Mouse (Mus musculus) midbrain, postnatal 0 days (tissue): ENCODE data around the gene Luc7l3. TPM values are rescaled to one million over a fixed set of nuclear protein-coding genes. Genes with fewer than 3 reads are reported as not detected.

Experiments used
- ATAC-seq: fragments of 200-750 bp; cut with Nextera tagmentation; 2 replicates; pipeline ENCODE4 v1.8.0; 2017; ENCODE audit warnings: moderate number of reproducible peaks, mild to moderate bottlenecking, moderate TSS enrichment, moderate library complexity; ENCODE audit not compliant: low FRiP score
- DNase-seq: peaks from one replicate; pipeline ENCODE4 v3.0.0-alpha.2; 2015; ENCODE audit warnings: low spot score
- H3K27ac ChIP-seq: fragments of 300-500 bp; sonication (generic); 2 replicates; pipeline ENCODE4 v1.5.1; 2014; ENCODE audit warnings: low read depth, mild to moderate bottlenecking, low read length, mixed read lengths
- H3K27me3 ChIP-seq: fragments of 300-500 bp; sonication (generic); 2 replicates; pipeline ENCODE4 v1.6.1; 2014; ENCODE audit warnings: low read length, control low read depth, mixed read lengths; ENCODE audit not compliant: insufficient read depth
- H3K36me3 ChIP-seq: fragments of 300-500 bp; sonication (generic); 2 replicates; pipeline ENCODE4 v1.6.1; 2014; ENCODE audit warnings: low read length, control low read depth, mixed read lengths; ENCODE audit not compliant: insufficient read depth
- H3K4me1 ChIP-seq: fragments of 300-500 bp; sonication (generic); 2 replicates; pipeline ENCODE4 v1.6.1; 2014; ENCODE audit warnings: mild to moderate bottlenecking, control low read depth, antibody characterized with exemption, low read length, mixed read lengths; ENCODE audit not compliant: insufficient read depth
- H3K4me2 ChIP-seq: fragments of 300-500 bp; sonication (generic); 2 replicates; pipeline ENCODE4 v1.6.1; 2014; ENCODE audit warnings: low read depth, mild to moderate bottlenecking, low read length, mixed read lengths; ENCODE audit not compliant: poor library complexity, severe bottlenecking
- H3K4me3 ChIP-seq: fragments of 300-500 bp; sonication (generic); 2 replicates; pipeline ENCODE4 v1.5.1; 2014; ENCODE audit warnings: low read depth, mild to moderate bottlenecking, low read length, moderate library complexity
- H3K9ac ChIP-seq: fragments of 300-500 bp; sonication (generic); replicated peaks from 2 replicates; pipeline ENCODE4 v1.6.1; 2014; ENCODE audit warnings: mild to moderate bottlenecking, low read length, moderate library complexity, mixed read lengths; ENCODE audit not compliant: poor library complexity, severe bottlenecking
- H3K9me3 ChIP-seq: fragments of 300-500 bp; sonication (generic); 2 replicates; pipeline ENCODE4 v1.6.1; 2016; ENCODE audit warnings: low read length, control low read depth
- CTCF ChIP-seq: IDR thresholded peaks from 2 replicates; pipeline ENCODE4 v1.5.1; 2016; ENCODE audit warnings: antibody characterized with exemption, mild to moderate bottlenecking
- WGBS: fragments of 180-500 bp; shearing (Covaris S2); extraction: QIAGEN DNeasy Blood & Tissue Kit; methylation state at CpG from one replicate; pipeline ENCODE4 v1.1.7; 2014; 5-methylcytosine and 5-hydroxymethylcytosine counted together
- polyA plus RNA-seq: library from polyadenylated mRNA; unstranded; fragments of >200 nt; fragmentation: Nextera tagmentation; extraction: Ambion mirVana; gene quantifications from 2 replicates; pipeline ENCODE4 v1.2.1, GENCODE M21; 2015
- total RNA-seq: library from RNA; depleted of rRNA; stranded (reverse); fragments of >200 nt; gene quantifications from 2 replicates; pipeline ENCODE4 v1.2.3, GENCODE M21; 2014

Gene Luc7l3
- total and polyA plus RNA-seq, 2 experiments from 2014 or later = 47.5 to 124 TPM

DNA sequence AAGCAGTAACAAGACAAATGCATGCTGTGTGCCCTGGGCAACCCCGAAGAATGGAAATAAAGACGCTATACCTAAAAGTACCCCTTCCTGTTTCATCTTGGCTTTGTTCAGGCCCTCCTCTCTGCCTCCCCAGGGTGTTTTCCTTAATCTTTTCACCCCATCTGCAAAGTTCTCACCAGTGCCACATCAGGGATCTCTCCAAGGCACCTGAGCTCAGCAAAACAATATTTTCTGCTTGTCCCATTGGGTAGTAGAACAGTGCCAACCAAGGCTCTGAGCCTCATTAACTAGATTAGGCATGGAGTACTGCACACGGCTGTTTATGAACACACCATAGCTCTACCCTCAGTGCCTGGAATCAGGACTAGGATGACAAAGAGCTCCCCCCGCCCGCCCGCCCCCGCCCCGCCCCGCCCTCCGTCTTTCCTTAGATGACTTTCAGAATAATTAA lies 5.2 kb upstream of the Luc7l3 start:
- peaks cover 7% of the 10 kb centered on the region; the same call in 1 of the 2 replicates for H3K4me1 ChIP-seq
- under 1% methylated on average over 10 of the region's 10 CpGs for WGBS
- H3K27ac ChIP-seq = peak overlapping the region; percentile 97
- H3K27me3 ChIP-seq = no peaks in the 10 kb centered on the region
- peak overlapping the region; percentile 98 for H3K9ac ChIP-seq
- no peaks in the 10 kb centered on the region for H3K36me3 ChIP-seq
- H3K4me3 ChIP-seq = peak overlapping the region; percentile 85
- peak overlapping the region; percentile 78 for H3K4me2 ChIP-seq
- 0 out of 2 replicates have a peak, but pooled peaks have one; percentile 48 for ATAC-seq
- no peak for TF ChIP-seq CTCF
- peak; percentile 84 for DNase-seq
- no peaks in the 10 kb centered on the region for H3K9me3 ChIP-seq

DNA sequence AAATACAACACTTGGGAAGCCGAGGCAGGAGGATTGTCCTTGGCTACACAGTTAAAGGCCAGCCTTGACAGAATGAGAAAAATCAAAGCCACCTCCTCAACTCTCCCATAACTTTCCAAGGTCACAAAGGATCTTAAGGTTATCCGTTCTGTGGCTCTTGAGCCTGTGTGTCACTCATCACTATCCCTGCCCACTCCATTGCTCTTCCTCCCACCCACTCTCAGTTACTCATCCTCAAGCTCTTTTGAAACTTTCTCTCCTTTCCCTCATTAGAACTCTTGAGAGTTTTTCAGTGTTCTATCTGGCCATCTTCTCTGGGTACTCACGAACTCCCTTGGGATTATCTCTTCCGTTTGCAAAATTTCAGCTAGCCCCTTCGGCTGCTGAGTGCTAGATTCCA lies 2.8 kb upstream of the Luc7l3 start:
- peaks cover 7% of the 10 kb centered on the region; the same call in 1 of the 2 replicates for H3K4me1 ChIP-seq
- no peaks in the 10 kb centered on the region for H3K27me3 ChIP-seq
- no peak overlapping the region for H3K4me3 ChIP-seq
- ATAC-seq = no peak
- no peak for TF ChIP-seq CTCF
- WGBS = 96% methylated on average over 5 of the region's 5 CpGs
- DNase-seq = no peak
- no peak overlapping the region for H3K4me2 ChIP-seq
- H3K9me3 ChIP-seq = no peaks in the 10 kb centered on the region
- no peaks in the 10 kb centered on the region for H3K36me3 ChIP-seq
- H3K9ac ChIP-seq = no peak overlapping the region
- no peak overlapping the region for H3K27ac ChIP-seq

DNA sequence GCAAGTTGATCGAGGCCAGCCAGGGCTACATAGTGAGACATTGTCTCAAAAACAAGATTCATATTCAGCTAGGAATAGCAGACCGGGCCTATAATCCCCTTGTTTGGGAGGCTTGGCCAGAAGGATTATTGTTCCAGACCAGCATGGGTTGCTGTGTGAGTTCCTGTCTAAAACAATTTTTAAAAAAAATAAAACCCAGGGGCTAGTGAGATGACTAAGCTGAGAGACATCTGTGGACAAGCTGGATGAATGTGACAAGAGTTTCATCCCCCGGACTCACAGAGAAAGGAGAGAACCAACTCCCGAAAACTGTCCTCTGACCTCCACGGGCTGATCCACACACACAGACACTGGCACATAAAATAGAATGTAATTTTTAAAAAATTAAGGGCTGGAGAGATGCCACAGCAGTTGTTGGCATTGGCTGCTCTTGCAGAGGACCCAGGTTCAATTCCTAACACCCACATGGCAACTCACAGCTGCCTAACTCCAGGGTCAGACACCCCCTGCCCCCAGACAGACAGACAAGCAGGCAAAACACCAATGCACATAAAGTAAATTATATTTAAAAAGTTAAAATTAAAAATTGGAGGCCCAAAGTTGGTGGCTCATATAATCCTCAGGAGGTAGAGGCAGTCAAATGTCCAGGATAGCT lies 1.6 kb upstream of the Luc7l3 start:
- no peaks in the 10 kb centered on the region for H3K9me3 ChIP-seq
- no peak for TF ChIP-seq CTCF
- H3K27me3 ChIP-seq = no peaks in the 10 kb centered on the region
- H3K4me2 ChIP-seq = no peak overlapping the region
- DNase-seq (no peak), ATAC-seq (no peak)
- H3K9ac ChIP-seq = no peak overlapping the region
- H3K27ac ChIP-seq = 0 out of 2 replicates have a peak overlapping the region, but pooled peaks have one; percentile 99
- peaks cover 7% of the 10 kb centered on the region; the same call in 1 of the 2 replicates for H3K4me1 ChIP-seq
- no peak overlapping the region for H3K4me3 ChIP-seq
- no peaks in the 10 kb centered on the region for H3K36me3 ChIP-seq
- 37% methylated on average over 5 of the region's 5 CpGs for WGBS

DNA sequence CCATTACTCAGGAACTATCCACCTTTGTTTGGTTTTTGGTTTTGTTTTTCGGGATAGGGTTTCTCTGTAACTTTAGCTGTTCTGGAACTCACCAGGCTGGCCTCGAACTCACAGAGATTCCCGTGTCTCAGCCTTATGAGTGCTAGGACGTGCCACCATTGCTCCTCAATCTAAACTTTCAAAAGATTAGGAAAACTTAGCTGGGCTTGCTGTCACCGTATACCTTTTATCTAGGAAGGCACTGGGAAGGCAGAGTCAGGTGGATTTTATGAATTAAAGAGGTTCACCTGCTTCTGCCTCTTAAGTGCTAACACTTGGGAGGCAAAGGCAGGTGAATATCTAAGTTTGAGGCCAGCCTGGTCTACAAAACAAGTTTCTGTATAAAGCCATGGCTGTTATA lies 848 bp upstream of the Luc7l3 start:
- Histone ChIP-seq H3K4me1 (peaks cover 7% of the 10 kb centered on the region; the same call in 1 of the 2 replicates), H3K4me2 (peak overlapping the region; percentile 68), H3K4me3 (peak overlapping the region; percentile 98), H3K36me3 (no peaks in the 10 kb centered on the region), H3K9ac (0 out of 2 replicates have a peak overlapping the region, but pooled peaks have one; percentile 100), H3K9me3 (no peaks in the 10 kb centered on the region), H3K27ac (peak overlapping the region; percentile 99), H3K27me3 (no peaks in the 10 kb centered on the region)
- ATAC-seq (no peak), DNase-seq (no peak)
- WGBS = 39% methylated on average over 5 of the region's 5 CpGs
- no peak for TF ChIP-seq CTCF

DNA sequence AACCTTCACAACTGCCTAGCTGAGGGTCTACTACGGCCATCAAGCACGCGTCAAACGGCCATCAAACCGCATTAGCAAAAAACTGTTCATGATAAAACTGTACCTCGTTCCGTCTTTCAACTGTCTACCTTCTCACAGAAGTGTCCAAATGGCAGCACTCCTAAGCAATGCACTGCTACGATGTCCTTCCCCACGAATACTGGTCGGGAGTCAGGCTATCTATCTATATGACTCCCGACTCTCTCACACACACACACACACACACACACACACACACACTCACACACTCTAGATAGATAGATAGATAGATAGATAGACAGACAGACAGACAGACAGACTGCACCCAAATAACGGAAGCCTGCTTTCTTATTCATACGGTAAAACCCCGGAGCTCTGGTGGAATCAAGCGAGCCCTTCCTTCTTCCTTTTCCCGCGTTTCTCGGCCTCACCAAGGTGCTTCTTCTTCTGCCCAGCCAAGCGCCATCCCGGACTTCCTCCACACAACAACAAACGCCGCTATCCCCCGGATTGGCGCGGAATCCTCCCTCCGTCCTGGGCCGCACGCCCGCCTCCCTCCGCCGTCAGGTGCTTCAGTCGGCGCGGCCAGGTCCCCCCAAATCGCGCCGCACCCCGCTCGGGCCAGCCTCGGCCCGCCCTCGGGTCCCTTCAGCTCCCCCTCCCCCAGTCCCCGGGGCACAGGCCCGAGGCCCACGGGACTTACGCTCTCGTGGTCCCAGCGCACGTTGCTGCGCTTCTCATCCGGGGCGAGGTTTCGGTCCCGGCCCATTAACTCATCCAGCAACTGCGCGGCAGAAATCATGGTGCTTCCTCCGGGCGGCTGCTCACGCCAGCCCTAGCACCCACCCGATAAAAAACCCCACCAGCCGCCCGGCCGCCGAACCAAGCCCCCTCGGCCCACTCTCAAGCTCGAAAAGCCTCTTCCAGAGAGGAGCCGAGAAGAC lies 538 bp downstream of the Luc7l3 start:
- under 1% methylated on average over 66 of the region's 67 CpGs for WGBS
- DNase-seq = peak; percentile 57
- TF ChIP-seq CTCF = no peak
- H3K36me3 ChIP-seq = no peaks in the 10 kb centered on the region
- H3K9ac ChIP-seq = peak overlapping the region; percentile 100
- peak overlapping the region; percentile 98 for H3K4me3 ChIP-seq
- H3K9me3 ChIP-seq = no peaks in the 10 kb centered on the region
- H3K4me2 ChIP-seq = peak overlapping the region; percentile 68
- peak; percentile 80 for ATAC-seq
- H3K27me3 ChIP-seq = no peaks in the 10 kb centered on the region
- peaks cover 4% of the 10 kb centered on the region; the same call in 1 of the 2 replicates for H3K4me1 ChIP-seq
- H3K27ac ChIP-seq = peak overlapping the region; percentile 99
